Mouse (Mus musculus) forebrain, embryonic 15.5 days (tissue): ENCODE measurements around the gene Stard3. TPM values are rescaled to one million over a fixed set of nuclear protein-coding genes. Genes with fewer than 3 reads are reported as not detected.

Experiments used
- ATAC-seq: fragments of 200-750 bp; cut with Nextera tagmentation; replicated peaks from 2 replicates; pipeline ENCODE4 v1.8.0; 2017; ENCODE audit warnings: mild to moderate bottlenecking, moderate TSS enrichment, moderate library complexity
- H3K27ac ChIP-seq: fragments of 300-500 bp; sonication (generic); replicated peaks from 2 replicates; pipeline ENCODE4 v1.5.1; 2015; ENCODE audit warnings: mild to moderate bottlenecking, inconsistent platforms
- H3K27me3 ChIP-seq: fragments of 300-500 bp; sonication (generic); 2 replicates; pipeline ENCODE4 v1.6.1; 2015; ENCODE audit warnings: inconsistent platforms
- H3K36me3 ChIP-seq: fragments of 300-500 bp; sonication (generic); 2 replicates; pipeline ENCODE4 v1.6.1; 2015; ENCODE audit warnings: mild to moderate bottlenecking, inconsistent platforms
- H3K4me1 ChIP-seq: fragments of 300-500 bp; sonication (generic); 2 replicates; pipeline ENCODE4 v1.6.1; 2015; ENCODE audit warnings: inconsistent platforms
- H3K4me2 ChIP-seq: fragments of 300-500 bp; sonication (generic); replicated peaks from 2 replicates; pipeline ENCODE4 v1.6.1; 2015; ENCODE audit warnings: mild to moderate bottlenecking, inconsistent platforms
- H3K4me3 ChIP-seq: fragments of 300-500 bp; sonication (generic); 2 replicates; pipeline ENCODE4 v1.5.1; 2015; ENCODE audit warnings: mild to moderate bottlenecking, inconsistent platforms
- H3K9ac ChIP-seq: fragments of 300-500 bp; sonication (generic); replicated peaks from 2 replicates; pipeline ENCODE4 v1.6.1; 2015; ENCODE audit warnings: mild to moderate bottlenecking, inconsistent platforms
- H3K9me3 ChIP-seq: fragments of 300-500 bp; sonication (generic); 2 replicates; pipeline ENCODE4 v1.6.1; 2016; ENCODE audit warnings: inconsistent platforms
- WGBS: fragments of 180-500 bp; shearing (Covaris S2); methylation state at CpG from one replicate; pipeline ENCODE4 v1.1.7; 2015; ENCODE audit warnings: mixed read lengths; 5-methylcytosine and 5-hydroxymethylcytosine counted together
- polyA plus RNA-seq: library from polyadenylated mRNA; unstranded; fragments of >200 nt; fragmentation: Nextera tagmentation; extraction: Ambion mirVana; gene quantifications from 2 replicates; pipeline ENCODE4 v1.2.1, GENCODE M21; 2015

The Stard3 gene
- polyA plus RNA-seq, 1 experiment from 2014 or later = 53.2 TPM

DNA sequence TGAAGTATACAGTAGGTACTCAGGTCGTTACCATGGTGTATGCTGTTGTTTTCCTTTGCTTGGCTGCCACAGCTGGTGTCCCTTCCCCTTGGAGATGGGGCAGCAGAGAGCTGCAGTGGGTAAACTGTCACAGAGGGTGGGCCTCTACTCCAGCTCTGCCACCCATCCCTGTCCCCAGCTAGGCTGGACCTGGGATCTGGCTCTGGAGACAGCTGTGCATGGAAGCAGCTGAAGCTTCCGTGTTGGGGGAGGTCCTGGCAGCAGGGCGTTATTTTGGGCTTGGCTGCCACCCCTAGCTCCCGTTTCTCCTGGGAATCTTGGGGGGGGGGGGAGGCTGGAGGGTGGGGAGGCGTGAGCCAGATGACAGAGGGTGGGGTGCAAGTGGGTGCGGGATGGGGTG lies 60.1 kb downstream of the Stard3 start:
- 74% methylated on average over 6 of the region's 6 CpGs for WGBS
- H3K9me3 ChIP-seq = no peaks in the 10 kb centered on the region

GRCm38 (mm10) chr11:98418939-98419547 lies 60.9 kb downstream of the Stard3 start:
- no peak overlapping the region for H3K4me2 ChIP-seq
- no peaks in the 10 kb centered on the region for H3K9me3 ChIP-seq
- no peak for ATAC-seq
- H3K27me3 ChIP-seq = no peaks in the 10 kb centered on the region
- no peak overlapping the region for H3K27ac ChIP-seq
- 85% methylated on average over 10 of the region's 10 CpGs for WGBS
- no peak overlapping the region for H3K4me3 ChIP-seq
- no peaks in the 10 kb centered on the region for H3K36me3 ChIP-seq
- H3K4me1 ChIP-seq = 0 out of 2 replicates have a peak, but pooled peaks cover 3% of the 10 kb centered on the region
- no peak overlapping the region for H3K9ac ChIP-seq

More for the DNA sequence above, 60.1 kb downstream of the Stard3 start:
- ATAC-seq = no peak
- no peak overlapping the region for H3K27ac ChIP-seq
- no peaks in the 10 kb centered on the region for H3K27me3 ChIP-seq
- peaks cover 3% of the 10 kb centered on the region; the same call in 1 of the 2 replicates for H3K4me1 ChIP-seq
- H3K4me2 ChIP-seq = no peak overlapping the region
- no peak overlapping the region for H3K4me3 ChIP-seq
- H3K36me3 ChIP-seq = no peaks in the 10 kb centered on the region
- H3K9ac ChIP-seq = no peak overlapping the region

- ATAC-seq = no peak
Observed at GRCm38 (mm10) chr11:98426592-98426991, 68.4 kb downstream of the Stard3 start.

GRCm38 (mm10) chr11:98428436-98428835 lies 70.3 kb downstream of the Stard3 start:
- no peak overlapping the region for H3K4me3 ChIP-seq
- ATAC-seq = no peak
- H3K9ac ChIP-seq = no peak overlapping the region
- H3K9me3 ChIP-seq = no peaks in the 10 kb centered on the region
- H3K27me3 ChIP-seq = no peaks in the 10 kb centered on the region
- H3K36me3 ChIP-seq = no peaks in the 10 kb centered on the region
- WGBS = 68% methylated on average over 5 of the region's 5 CpGs
- no peaks in the 10 kb centered on the region for H3K4me1 ChIP-seq
- H3K4me2 ChIP-seq = no peak overlapping the region
- no peak overlapping the region for H3K27ac ChIP-seq

More at GRCm38 (mm10) chr11:98426592-98426991, 68.4 kb downstream of the Stard3 start:
- Histone ChIP-seq H3K27ac (no peak overlapping the region), H3K9me3 (no peaks in the 10 kb centered on the region), H3K4me2 (no peak overlapping the region), H3K27me3 (no peaks in the 10 kb centered on the region), H3K4me3 (no peak overlapping the region), H3K36me3 (no peaks in the 10 kb centered on the region), H3K4me1 (no peaks in the 10 kb centered on the region), H3K9ac (no peak overlapping the region)
- WGBS = 96% methylated on average over 7 of the region's 7 CpGs

Other genes with a start within 250 kb of the Stard3 start
- 38.4 and 42.0 TPM in 2 replicates for gene Fbxl20, start 208.0 kb upstream of the Stard3 start, polyA plus RNA-seq
- 70.0 and 75.0 TPM in 2 replicates for gene Med1, start 165.1 kb upstream of the Stard3 start, polyA plus RNA-seq
- gene Cdk12, start 155.3 kb upstream of the Stard3 start, polyA plus RNA-seq = 13.6 and 15.8 TPM in 2 replicates
- 142 and 148 TPM in 2 replicates for gene Neurod2, start 28.7 kb upstream of the Stard3 start, polyA plus RNA-seq
- gene Ppp1r1b, start 10.0 kb upstream of the Stard3 start, polyA plus RNA-seq = 49.6 and 60.4 TPM in 2 replicates
- gene Tcap, start 25.4 kb downstream of the Stard3 start, polyA plus RNA-seq = 0.18 and 0.20 TPM in 2 replicates
- gene Pnmt, start 28.1 kb downstream of the Stard3 start, polyA plus RNA-seq = 0.42 and 0.70 TPM in 2 replicates
- gene Pgap3, start 42.1 kb downstream of the Stard3 start, polyA plus RNA-seq = 6.5 and 7.7 TPM in 2 replicates
- 6.1 and 6.2 TPM in 2 replicates for gene Erbb2, start 54.1 kb downstream of the Stard3 start, polyA plus RNA-seq
- 259 and 263 TPM in 2 replicates for gene Mien1, start 80.6 kb downstream of the Stard3 start, polyA plus RNA-seq
- 0.42 and 0.61 TPM in 2 replicates for gene Grb7, start 88.0 kb downstream of the Stard3 start, polyA plus RNA-seq
- gene Ikzf3, start 187.7 kb downstream of the Stard3 start, polyA plus RNA-seq = 0.10 TPM in 1 of 2 replicates, not detected in the other
- gene Zpbp2, start 192.7 kb downstream of the Stard3 start, polyA plus RNA-seq = 0.10 TPM in 1 of 2 replicates, not detected in the other
- gene Ormdl3, start 229.0 kb downstream of the Stard3 start, polyA plus RNA-seq = 106 and 115 TPM in 2 replicates
- gene Lrrc3c, start 239.9 kb downstream of the Stard3 start, polyA plus RNA-seq = not detected in 2 replicates